Mouse (Mus musculus): ENCODE data around the gene Rhot2.
"Not testable (repeated sequence)": the region's sequence is repeated elsewhere in the genome, so short reads cannot be mapped to it uniquely, and the experiment has no call there.

The Rhot2 gene

GRCm38 (mm10) chr17:25874721-25875170, 30.1 kb upstream of the Rhot2 start, which contains the start of gene Mettl26:
Gene Mettl26, plus strand, starts transcription at chr17:25875074.
- peak; percentile 79 to 92 for DNase-seq (ENCODE audit: low read depth in 1 of 2, low spot score in 2 of 2)

- no peak for DNase-seq (ENCODE audit: low read depth in 1 of 2, low spot score in 2 of 2)
These were observed 29.6 kb upstream of the Rhot2 start for GRCm38 (mm10) chr17:25874148-25874720.

- no peak for DNase-seq (ENCODE audit: low read depth in 1 of 2, low spot score in 2 of 2)
These were observed 28.9 kb upstream of the Rhot2 start for GRCm38 (mm10) chr17:25873405-25874147.

GRCm38 (mm10) chr17:25872676-25873075, 28.0 kb upstream of the Rhot2 start:
- no peak for DNase-seq (ENCODE audit: low read depth in 1 of 2, low spot score in 2 of 2)

DNA sequence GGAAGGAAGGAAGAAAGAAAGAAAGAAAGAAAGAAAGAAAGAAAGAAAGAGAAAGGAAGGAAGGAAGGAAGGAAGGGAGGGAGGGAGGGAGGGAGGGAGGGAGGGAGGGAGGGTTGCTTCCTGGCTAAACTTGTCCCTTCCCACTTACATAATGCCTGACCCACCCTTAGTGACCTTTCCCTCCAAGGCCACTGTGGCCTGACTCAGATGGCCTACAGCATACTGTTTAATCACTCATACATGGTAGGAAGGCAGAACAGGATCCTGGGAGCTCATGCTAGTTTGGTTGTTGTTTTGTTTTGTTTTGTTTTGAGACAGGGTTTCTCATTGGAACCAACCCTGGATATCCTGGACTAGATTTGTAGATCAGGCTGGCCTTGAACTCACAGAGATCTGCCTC, 26.9 kb upstream of the Rhot2 start:
- not testable (repeated sequence) for DNase-seq (ENCODE audit: low read depth in 1 of 2, low spot score in 2 of 2)

GRCm38 (mm10) chr17:25869954-25870353, 25.3 kb upstream of the Rhot2 start:
- no peak for DNase-seq (ENCODE audit: low read depth in 1 of 2, low spot score in 2 of 2)

GRCm38 (mm10) chr17:25869498-25869897, 24.8 kb upstream of the Rhot2 start:
- no peak for DNase-seq (ENCODE audit: low read depth in 1 of 2, low spot score in 2 of 2)

- peak in 1 of 2 experiments; percentile 31 for DNase-seq (ENCODE audit: low read depth in 1 of 2, low spot score in 2 of 2)
These were observed 24.0 kb upstream of the Rhot2 start, which contains the start of gene Mcrip2 for GRCm38 (mm10) chr17:25868601-25869191. Gene Mcrip2, minus strand, starts transcription at chr17:25868764.

- DNase-seq (ENCODE audit: low read depth in 1 of 2, low spot score in 2 of 2): no peak
These were observed 23.4 kb upstream of the Rhot2 start for GRCm38 (mm10) chr17:25867836-25868600.

- no peak for DNase-seq (ENCODE audit: low read depth in 1 of 2, low spot score in 2 of 2)
These were observed 22.8 kb upstream of the Rhot2 start for GRCm38 (mm10) chr17:25867509-25867835.

DNA sequence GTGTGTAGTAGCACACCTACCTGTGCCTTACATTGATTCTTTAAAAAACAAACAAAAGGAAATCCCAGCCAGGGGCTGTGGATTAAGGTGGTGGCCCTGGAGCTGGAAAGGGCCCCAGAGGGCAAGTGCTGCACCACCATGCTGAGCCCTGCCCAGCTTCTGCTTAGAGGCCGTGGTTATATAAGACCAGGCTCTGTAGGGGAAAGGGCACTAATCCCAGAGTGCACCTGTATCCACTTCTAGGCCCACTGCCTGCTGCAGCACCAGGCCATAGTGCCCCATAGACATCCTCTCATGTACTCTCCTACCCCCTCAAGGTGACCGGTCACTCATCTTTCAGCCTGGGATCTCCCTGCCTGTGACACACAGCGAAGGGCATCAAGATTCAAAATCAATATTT, 21.5 kb upstream of the Rhot2 start:
- no peak for DNase-seq (ENCODE audit: low read depth in 1 of 2, low spot score in 2 of 2)

DNA sequence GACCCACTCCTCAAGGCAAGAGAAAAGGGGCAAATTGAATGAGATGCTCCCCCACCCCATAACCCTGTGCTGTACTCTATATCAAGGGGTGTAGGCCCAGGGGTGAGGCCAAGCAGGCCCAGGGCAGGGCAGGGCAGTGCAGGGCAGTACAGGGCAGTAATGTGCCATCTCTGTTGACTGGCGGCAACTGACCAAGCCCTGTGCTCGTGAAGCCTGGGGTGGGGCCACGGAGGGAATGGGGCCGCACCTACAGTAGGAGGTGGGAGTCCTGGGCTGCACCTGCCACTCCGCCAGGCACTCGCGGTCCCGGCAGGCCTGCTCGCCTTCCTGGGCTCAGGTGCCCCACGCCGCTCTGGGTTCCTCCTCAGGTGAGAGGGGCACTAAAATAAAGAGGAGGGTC, 20.6 kb upstream of the Rhot2 start:
- DNase-seq (ENCODE audit: low read depth in 1 of 2, low spot score in 2 of 2): no peak

- DNase-seq (ENCODE audit: low read depth in 1 of 2, low spot score in 2 of 2): no peak
These were observed 19.7 kb upstream of the Rhot2 start for GRCm38 (mm10) chr17:25864311-25864710.

GRCm38 (mm10) chr17:25863681-25864080, 19.0 kb upstream of the Rhot2 start:
- no peak for DNase-seq (ENCODE audit: low read depth in 1 of 2, low spot score in 2 of 2)

- DNase-seq (ENCODE audit: low read depth in 1 of 2, low spot score in 2 of 2): no peak
These were observed 17.3 kb upstream of the Rhot2 start for GRCm38 (mm10) chr17:25861704-25862612.

GRCm38 (mm10) chr17:25860832-25861703, 16.4 kb upstream of the Rhot2 start, which contains the start of gene Wdr90:
Gene Wdr90, minus strand, starts transcription at chr17:25861501.
- DNase-seq (ENCODE audit: low read depth in 1 of 2, low spot score in 2 of 2): peak; percentile 69 to 81

GRCm38 (mm10) chr17:25860229-25860628, 15.6 kb upstream of the Rhot2 start:
- DNase-seq (ENCODE audit: low read depth in 1 of 2, low spot score in 2 of 2): no peak

DNA sequence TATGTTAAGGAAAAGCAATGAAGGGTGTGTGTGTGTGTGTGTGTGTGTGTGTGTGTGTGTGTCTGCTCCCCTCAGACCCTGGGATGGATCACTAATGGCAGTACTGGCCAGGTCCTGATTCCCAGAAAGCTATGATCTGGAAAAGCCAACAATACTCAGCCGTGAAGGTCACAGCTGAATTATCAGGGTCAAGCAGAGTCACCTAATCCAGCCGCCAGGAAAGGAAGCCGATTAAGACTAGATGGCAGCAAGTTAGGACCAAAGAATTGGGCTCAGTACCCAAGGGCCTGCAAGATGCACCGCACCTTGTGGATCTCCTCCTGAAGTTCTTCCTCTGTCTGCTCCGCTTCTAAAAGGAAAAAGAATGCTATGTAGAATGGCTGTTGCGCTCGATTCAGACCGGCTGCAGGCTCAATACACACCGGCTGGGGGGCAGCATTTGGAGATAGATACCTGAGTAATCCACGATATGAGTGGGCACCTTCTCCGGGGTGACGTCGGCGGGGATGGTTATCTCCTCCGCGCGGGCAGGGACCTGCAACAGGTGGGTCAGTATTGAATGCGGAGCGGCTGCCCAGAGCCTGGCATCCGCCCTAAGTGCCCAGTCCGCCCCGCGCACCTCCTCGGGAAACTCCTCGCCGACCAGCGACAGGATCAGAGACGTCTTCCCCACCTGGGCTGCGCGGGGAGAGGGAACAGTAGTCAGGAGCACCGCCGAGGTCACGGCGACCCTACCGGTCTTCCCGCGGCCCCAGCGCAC, 835 bp downstream of the Rhot2 start:
- DNase-seq (ENCODE audit: low read depth in 1 of 2, low spot score in 2 of 2): no peak

DNA sequence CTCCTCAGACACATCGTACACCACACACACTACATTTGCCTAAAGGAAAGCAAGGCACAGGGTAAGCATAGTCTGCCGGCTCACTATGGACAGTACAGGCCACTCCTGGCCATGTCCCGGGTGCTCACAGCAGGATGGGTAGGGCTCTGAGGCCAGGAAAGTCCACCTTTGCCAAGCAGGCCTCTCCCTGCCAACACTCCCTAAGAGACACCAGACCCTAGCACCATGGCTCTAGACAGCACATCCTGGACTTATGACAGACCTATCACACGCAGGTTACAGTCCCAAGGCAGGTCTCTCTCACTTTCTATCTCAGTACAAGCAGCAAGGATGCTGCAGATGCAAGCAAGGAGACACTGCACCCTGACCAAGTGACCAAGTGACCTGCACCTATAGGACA, 1.5 kb downstream of the Rhot2 start:
- no peak for DNase-seq (ENCODE audit: low read depth in 1 of 2, low spot score in 2 of 2)

All from monocyte, adult 2 months (primary cell).